Mouse (Mus musculus) embryonic facial prominence, embryonic 14.5 days (tissue): ENCODE data around the gene Tmem63a. TPM values are rescaled to one million over a fixed set of nuclear protein-coding genes. Genes with fewer than 3 reads are reported as not detected.
A peak's percentile ranks its signal among the peaks of the same experiment; 100 is the strongest.

Experiments
- ATAC-seq: fragments of 200-750 bp; cut with Nextera tagmentation; 2 replicates; pipeline ENCODE4 v1.8.0; 2017; ENCODE audit warnings: low read depth, moderate number of reproducible peaks, moderate TSS enrichment
- DNase-seq: peaks from one replicate; pipeline ENCODE4 v3.0.0-alpha.2; 2015; ENCODE audit warnings: low spot score
- H3K27ac ChIP-seq: fragments of 300-500 bp; sonication (generic); replicated peaks from 2 replicates; pipeline ENCODE4 v1.5.1; 2014; ENCODE audit warnings: low read depth, mild to moderate bottlenecking, low read length, moderate library complexity
- H3K27me3 ChIP-seq: fragments of 300-500 bp; sonication (generic); replicated peaks from 2 replicates; pipeline ENCODE4 v1.6.1; 2014; ENCODE audit warnings: low read length; ENCODE audit not compliant: control insufficient read depth, insufficient read depth
- H3K36me3 ChIP-seq: fragments of 300-500 bp; sonication (generic); 2 replicates; pipeline ENCODE4 v1.6.1; 2014; ENCODE audit warnings: low read length, mixed read lengths; ENCODE audit not compliant: control insufficient read depth, insufficient read depth
- H3K4me1 ChIP-seq: fragments of 300-500 bp; sonication (generic); 2 replicates; pipeline ENCODE4 v1.6.1; 2014; ENCODE audit warnings: antibody characterized with exemption, low read length; ENCODE audit not compliant: control insufficient read depth, insufficient read depth
- H3K4me2 ChIP-seq: fragments of 300-500 bp; sonication (generic); 2 replicates; pipeline ENCODE4 v1.6.1; 2014; ENCODE audit warnings: low read depth, mild to moderate bottlenecking, low read length, moderate library complexity, mixed read lengths
- H3K4me3 ChIP-seq: fragments of 300-500 bp; sonication (generic); 2 replicates; pipeline ENCODE4 v1.5.1; 2014; ENCODE audit warnings: low read depth, mild to moderate bottlenecking, low read length
- H3K9ac ChIP-seq: fragments of 300-500 bp; sonication (generic); 2 replicates; pipeline ENCODE4 v1.6.1; 2014; ENCODE audit warnings: low read depth, mild to moderate bottlenecking, low read length, moderate library complexity, mixed read lengths
- H3K9me3 ChIP-seq: fragments of 300-500 bp; sonication (generic); 2 replicates; pipeline ENCODE4 v1.6.1; 2016; ENCODE audit warnings: low read length; ENCODE audit not compliant: control insufficient read depth
- WGBS: fragments of 180-500 bp; shearing (Covaris S2); extraction: QIAGEN DNeasy Blood & Tissue Kit; methylation state at CpG from one replicate; pipeline ENCODE4 v1.1.7; 2014; 5-methylcytosine and 5-hydroxymethylcytosine counted together
- polyA plus RNA-seq: library from polyadenylated mRNA; unstranded; fragments of >200 nt; fragmentation: Nextera tagmentation; extraction: Ambion mirVana; gene quantifications from 2 replicates; pipeline ENCODE4 v1.2.1, GENCODE M21; 2014

Gene Tmem63a
- polyA plus RNA-seq, 1 experiment from 2014 or later = 13.2 TPM

- H3K9me3 ChIP-seq = no peaks in the 10 kb centered on the region
- ATAC-seq = no peak
- no peak overlapping the region for H3K4me2 ChIP-seq
- no peaks in the 10 kb centered on the region for H3K27me3 ChIP-seq
- H3K4me1 ChIP-seq = no peaks in the 10 kb centered on the region
- peaks cover 64% of the 10 kb centered on the region for H3K36me3 ChIP-seq
- no peak overlapping the region for H3K4me3 ChIP-seq
- H3K9ac ChIP-seq = no peak overlapping the region
- WGBS = 87% methylated on average over 3 of the region's 3 CpGs
- H3K27ac ChIP-seq = no peak overlapping the region
- DNase-seq = no peak
Measured at GRCm38 (mm10) chr1:180965786-180966185, 23.6 kb downstream of the Tmem63a start.

- H3K9ac ChIP-seq = no peak overlapping the region
- H3K4me2 ChIP-seq = no peak overlapping the region
- no peak overlapping the region for H3K27ac ChIP-seq
- WGBS = 37% methylated on average over 3 of the region's 3 CpGs
- ATAC-seq = 0 out of 2 replicates have a peak, but pooled peaks have one; percentile 9
- DNase-seq = peak; percentile 68
- H3K4me1 ChIP-seq = no peaks in the 10 kb centered on the region
- H3K27me3 ChIP-seq = no peaks in the 10 kb centered on the region
- no peak overlapping the region for H3K4me3 ChIP-seq
- peaks cover 58% of the 10 kb centered on the region for H3K36me3 ChIP-seq
- no peaks in the 10 kb centered on the region for H3K9me3 ChIP-seq
Measured at GRCm38 (mm10) chr1:180966542-180966941, 24.4 kb downstream of the Tmem63a start.

- no peak for DNase-seq
- WGBS = 83% methylated on average over 7 of the region's 7 CpGs
- Histone ChIP-seq H3K36me3 (peaks cover 57% of the 10 kb centered on the region), H3K9ac (no peak overlapping the region), H3K4me3 (no peak overlapping the region), H3K4me1 (no peaks in the 10 kb centered on the region), H3K9me3 (no peaks in the 10 kb centered on the region), H3K27me3 (no peaks in the 10 kb centered on the region), H3K27ac (no peak overlapping the region), H3K4me2 (no peak overlapping the region)
- ATAC-seq = no peak
Measured at GRCm38 (mm10) chr1:180967261-180967660, 25.1 kb downstream of the Tmem63a start.

- Histone ChIP-seq H3K4me1 (no peaks in the 10 kb centered on the region), H3K4me2 (no peak overlapping the region), H3K36me3 (peaks cover 42% of the 10 kb centered on the region; the same call in 1 of the 2 replicates), H3K9ac (no peak overlapping the region), H3K27ac (no peak overlapping the region), H3K27me3 (no peaks in the 10 kb centered on the region), H3K4me3 (no peak overlapping the region), H3K9me3 (no peaks in the 10 kb centered on the region)
- WGBS = 83% methylated on average over 10 of the region's 11 CpGs
- ATAC-seq (no peak), DNase-seq (no peak)
Measured at GRCm38 (mm10) chr1:180972941-180973340, 30.8 kb downstream of the Tmem63a start.

GRCm38 (mm10) chr1:180974126-180974746 is 32.1 kb downstream of the Tmem63a start:
- Histone ChIP-seq H3K27me3 (no peaks in the 10 kb centered on the region), H3K4me3 (no peak overlapping the region), H3K36me3 (peaks cover 32% of the 10 kb centered on the region; the same call in 1 of the 2 replicates), H3K27ac (no peak overlapping the region), H3K4me2 (no peak overlapping the region), H3K9ac (no peak overlapping the region), H3K4me1 (no peaks in the 10 kb centered on the region), H3K9me3 (no peaks in the 10 kb centered on the region)
- WGBS = 57% methylated on average over 14 of the region's 14 CpGs
- DNase-seq (peak; percentile 50), ATAC-seq (peak; percentile 73)

- no peak overlapping the region for H3K9ac ChIP-seq
- no peaks in the 10 kb centered on the region for H3K9me3 ChIP-seq
- no peak overlapping the region for H3K27ac ChIP-seq
- peaks cover 26% of the 10 kb centered on the region; the same call in 1 of the 2 replicates for H3K36me3 ChIP-seq
- H3K4me3 ChIP-seq = no peak overlapping the region
- no peaks in the 10 kb centered on the region for H3K27me3 ChIP-seq
- H3K4me2 ChIP-seq = no peak overlapping the region
- no peak for ATAC-seq
- DNase-seq = no peak
- 58% methylated on average over 3 of the region's 4 CpGs for WGBS
- H3K4me1 ChIP-seq = no peaks in the 10 kb centered on the region
Measured at GRCm38 (mm10) chr1:180976110-180976679, 34.1 kb downstream of the Tmem63a start.

GRCm38 (mm10) chr1:180979484-180980251 is 37.5 kb downstream of the Tmem63a start:
- no peaks in the 10 kb centered on the region for H3K27me3 ChIP-seq
- DNase-seq = no peak
- no peaks in the 10 kb centered on the region for H3K4me1 ChIP-seq
- no peaks in the 10 kb centered on the region for H3K9me3 ChIP-seq
- ATAC-seq = no peak
- 74% methylated on average over 24 of the region's 24 CpGs for WGBS
- H3K9ac ChIP-seq = no peak overlapping the region
- peaks cover 7% of the 10 kb centered on the region; the same call in 1 of the 2 replicates for H3K36me3 ChIP-seq
- H3K4me2 ChIP-seq = no peak overlapping the region
- H3K27ac ChIP-seq = no peak overlapping the region
- no peak overlapping the region for H3K4me3 ChIP-seq

GRCm38 (mm10) chr1:180980464-180980863 is 38.3 kb downstream of the Tmem63a start:
- DNase-seq = no peak
- Histone ChIP-seq H3K4me1 (no peaks in the 10 kb centered on the region), H3K4me2 (no peak overlapping the region), H3K9ac (no peak overlapping the region), H3K27ac (no peak overlapping the region), H3K36me3 (0 out of 2 replicates have a peak, but pooled peaks cover under 1% of the 10 kb centered on the region), H3K27me3 (no peaks in the 10 kb centered on the region), H3K9me3 (no peaks in the 10 kb centered on the region), H3K4me3 (no peak overlapping the region)
- ATAC-seq = no peak
- 55% methylated on average over 2 of the region's 2 CpGs for WGBS
